Mouse (Mus musculus) retina, adult 2 months (tissue): ENCODE measurements at regions not wholly inside any gene's neighbourhood (a gene's known extent, or its start where the extent isn't known, plus 50 kb on each side); places are given as distances from the start of the nearest gene placed in this dataset.
"Not testable (repeated sequence)": the region's sequence is repeated elsewhere in the genome, so short reads cannot be mapped to it uniquely, and the experiment has no call there.

Experiments
- DNase-seq: peaks from one replicate; pipeline ENCODE4 v3.0.0-alpha.2; 2012; ENCODE audit warnings: low read depth, low spot score

- peak; percentile 30 for DNase-seq
Observed at GRCm38 (mm10) chr16:65629186-65629585, 66.7 kb upstream of the Chmp2b start.

DNA sequence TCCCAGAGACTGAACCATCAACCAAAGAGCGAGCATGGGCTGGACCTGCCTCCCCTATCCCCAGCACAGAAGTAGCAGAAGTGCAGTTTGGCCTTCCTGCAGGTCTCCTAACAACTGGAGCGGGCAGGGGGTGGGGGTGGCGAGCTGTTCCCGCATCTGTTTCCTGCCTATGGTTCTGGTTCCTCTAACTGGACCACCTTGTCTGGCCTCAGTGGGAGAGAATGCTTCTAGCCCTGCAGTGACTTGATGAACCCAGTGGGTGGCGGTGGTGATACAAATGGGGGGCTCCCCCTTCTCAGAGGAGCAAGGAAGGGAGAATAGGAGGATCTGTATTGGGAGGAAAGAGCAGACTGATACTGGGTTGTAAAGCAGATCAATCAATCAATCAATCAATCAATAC is 69.2 kb upstream of the Chmp2b start:
- DNase-seq = no peak

- not testable (repeated sequence) for DNase-seq
Observed at GRCm38 (mm10) chr16:65646741-65647140, 84.2 kb upstream of the Chmp2b start.

DNA sequence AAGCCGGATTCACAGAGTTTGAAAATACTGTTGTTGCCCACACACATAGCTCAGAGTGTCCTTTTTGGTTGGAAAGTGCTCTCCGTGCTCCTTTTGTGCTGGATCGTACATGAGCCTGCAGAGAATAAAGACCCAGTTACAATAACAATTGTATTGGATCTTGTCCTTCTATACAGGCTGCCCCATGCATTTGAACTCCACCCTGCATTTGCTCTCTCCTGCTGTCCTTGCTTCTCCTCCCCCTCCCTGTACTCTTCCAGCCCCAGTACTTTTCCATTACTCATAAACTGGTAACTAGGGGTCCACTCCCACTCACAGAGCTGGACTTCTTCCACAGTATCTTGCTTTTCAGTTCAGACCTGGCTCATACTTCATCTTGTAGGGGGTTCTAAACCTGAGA is 86.5 kb upstream of the Chmp2b start:
- no peak for DNase-seq

DNA sequence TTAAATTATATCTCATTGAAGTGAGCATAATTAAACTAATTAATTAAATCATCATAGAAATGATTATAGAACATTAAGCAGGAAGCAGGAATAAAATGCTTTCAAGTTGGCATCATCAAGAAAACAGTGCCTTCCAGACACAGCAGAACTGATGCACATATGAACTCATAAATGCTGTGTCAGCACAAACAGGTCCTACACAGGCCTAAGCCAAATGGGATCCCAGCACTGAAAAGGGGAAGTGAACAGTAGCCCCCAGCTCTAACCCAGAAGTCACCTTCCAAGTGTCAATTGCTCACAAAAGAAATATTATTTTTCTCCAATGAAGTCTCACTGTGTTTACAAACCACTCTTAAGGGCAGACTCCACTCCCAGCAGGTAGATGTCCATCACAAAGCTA is 93.0 kb upstream of the Chmp2b start:
- no peak for DNase-seq

DNA sequence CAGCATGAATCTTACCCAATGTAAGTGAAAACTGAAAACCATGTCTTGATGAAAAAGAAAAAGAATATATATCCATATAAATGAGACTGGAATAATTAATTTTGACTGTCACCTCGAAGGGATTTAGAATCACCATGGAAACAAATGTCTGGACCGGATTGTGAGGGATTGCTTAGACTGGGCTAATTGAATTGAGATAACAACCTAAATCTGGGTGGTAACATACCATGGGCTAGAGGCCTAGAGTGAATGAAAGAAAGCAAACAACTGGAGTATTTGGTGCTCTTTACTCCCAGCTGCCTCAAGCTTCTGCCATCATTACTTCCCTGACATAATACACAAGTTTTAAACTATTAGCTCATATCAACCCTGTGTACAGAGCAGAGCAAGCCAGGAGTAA is 95.3 kb upstream of the Chmp2b start:
- DNase-seq = no peak

DNA sequence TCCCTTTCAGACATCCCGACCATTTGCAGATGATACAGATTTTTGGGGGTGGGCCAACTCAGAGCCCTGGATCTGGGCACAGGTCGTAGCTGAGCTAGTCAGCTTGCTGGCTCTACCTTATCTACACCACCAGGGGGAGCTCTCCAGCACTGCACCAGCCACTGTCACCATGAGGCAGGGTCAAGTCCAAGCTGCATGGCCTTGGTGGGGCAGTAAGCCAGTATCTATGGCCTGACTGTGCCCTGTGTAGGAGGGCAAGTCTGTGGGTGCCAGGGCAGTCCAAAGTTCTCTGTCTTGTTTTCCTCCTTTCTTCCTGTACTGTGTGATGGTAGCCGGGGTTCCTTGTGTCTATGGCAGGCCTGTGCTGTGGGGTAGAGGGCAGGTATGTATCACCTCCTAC is 102.3 kb upstream of the Chmp2b start:
- DNase-seq = no peak

DNA sequence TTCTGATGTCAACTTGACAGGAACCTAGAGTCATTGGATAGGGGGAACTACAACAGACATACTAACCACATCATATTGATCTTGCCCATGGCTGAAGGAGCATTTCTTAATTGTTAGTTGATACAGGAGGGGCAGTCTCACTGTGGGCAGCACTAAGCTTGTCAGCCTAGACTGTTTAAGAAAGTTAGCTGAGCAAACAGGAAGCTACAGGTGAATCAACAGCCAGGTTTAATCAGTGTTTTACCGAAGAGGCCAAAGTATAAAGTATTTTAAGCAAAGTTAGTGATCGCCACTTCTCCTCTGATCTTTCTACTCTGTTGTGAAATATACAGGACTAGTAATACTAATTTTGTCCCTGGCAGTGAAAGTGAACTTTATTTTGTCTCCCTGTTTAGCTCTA is 109.6 kb upstream of the Chmp2b start:
- no peak for DNase-seq

DNA sequence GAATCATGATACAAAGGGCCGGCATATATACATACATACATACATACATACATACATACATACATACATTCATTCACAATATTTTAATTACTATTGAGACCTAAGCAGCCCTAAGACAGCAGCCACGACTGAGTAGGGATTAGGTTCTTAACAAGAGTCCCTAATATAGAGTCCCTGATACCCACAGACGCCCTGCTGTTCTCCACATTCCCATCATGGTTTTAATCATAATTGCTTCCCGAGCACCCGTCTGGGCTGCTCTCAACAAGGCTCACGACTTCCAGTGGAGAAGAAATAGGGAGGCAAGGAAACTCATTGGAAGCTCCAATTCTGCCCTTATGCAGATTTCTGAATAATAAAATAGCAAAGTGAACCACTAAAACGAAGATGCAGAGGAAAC is 120.6 kb upstream of the Chmp2b start:
- DNase-seq = no peak

- no peak for DNase-seq
Observed at GRCm38 (mm10) chr16:65683703-65684320, 121.3 kb upstream of the Chmp2b start.

GRCm38 (mm10) chr16:65693626-65694025 is 121.4 kb upstream of the Vgll3 start:
- DNase-seq = no peak

- DNase-seq = no peak
Observed at GRCm38 (mm10) chr16:65715631-65716030, 99.4 kb upstream of the Vgll3 start.

DNA sequence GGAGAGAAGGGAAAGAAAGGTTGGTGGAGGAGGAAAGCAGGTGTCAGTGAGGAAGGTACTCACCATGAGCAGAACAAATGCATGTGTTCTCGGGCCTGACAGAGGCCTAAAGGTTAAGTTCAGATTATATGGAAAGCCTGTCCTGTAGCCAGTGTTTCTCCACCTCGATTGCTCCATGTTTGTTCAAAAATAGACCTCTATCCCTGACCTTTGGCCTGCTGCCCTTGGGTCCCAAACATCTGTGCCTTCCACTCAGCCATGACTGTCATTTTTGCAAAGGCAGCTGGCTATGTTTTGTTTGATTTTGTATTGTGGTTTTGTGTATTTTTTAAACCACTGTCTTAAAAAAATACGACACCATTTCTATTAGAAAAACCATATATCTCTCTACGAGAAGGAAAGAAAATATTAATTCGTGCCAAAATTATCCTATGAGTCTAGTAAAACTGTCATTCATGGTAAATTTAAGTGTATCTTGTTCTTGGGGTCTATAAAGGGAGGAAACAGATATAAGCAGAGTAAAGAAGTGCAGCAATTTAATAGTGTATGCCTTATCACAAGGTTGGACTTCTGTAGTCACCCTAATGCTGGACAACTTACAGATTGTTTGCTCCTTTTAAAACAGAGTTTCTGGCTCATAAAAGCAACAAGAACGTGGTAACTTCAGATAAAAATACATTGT is 96.1 kb upstream of the Vgll3 start:
- DNase-seq = no peak

GRCm38 (mm10) chr16:65720953-65721352 is 94.1 kb upstream of the Vgll3 start:
- DNase-seq = no peak

DNA sequence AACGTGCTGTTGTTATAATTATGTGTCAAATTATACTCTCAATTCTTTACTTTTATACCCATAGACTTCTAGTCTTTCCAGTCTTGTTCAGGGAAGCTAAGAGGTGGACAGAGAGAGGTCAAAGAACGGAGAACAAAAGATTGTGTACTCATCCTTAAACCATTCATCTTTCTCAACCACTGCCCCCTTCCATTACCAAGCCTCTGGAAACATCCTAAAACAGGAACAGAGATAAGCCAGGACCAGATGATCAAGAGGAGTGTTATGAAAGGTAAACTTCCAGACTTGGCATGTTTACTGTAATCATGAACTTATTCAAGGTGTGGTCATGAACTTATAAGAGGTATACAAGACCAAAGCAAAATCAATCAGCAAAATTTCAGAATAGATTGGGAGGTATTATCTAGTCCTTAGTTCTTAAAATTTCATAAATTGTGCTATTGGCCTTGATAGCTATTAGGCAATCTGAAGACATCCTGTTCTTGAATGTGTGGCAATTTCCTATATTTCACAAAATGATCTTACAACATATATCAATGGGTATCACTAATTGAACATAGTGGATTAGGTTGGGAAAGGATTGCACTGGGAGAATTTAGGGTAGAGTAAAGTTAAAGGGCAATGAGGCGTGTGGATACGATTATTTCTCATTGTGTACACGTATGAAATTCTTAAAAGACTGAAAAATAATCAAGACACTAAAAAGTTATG is 89.3 kb upstream of the Vgll3 start:
- no peak for DNase-seq

DNA sequence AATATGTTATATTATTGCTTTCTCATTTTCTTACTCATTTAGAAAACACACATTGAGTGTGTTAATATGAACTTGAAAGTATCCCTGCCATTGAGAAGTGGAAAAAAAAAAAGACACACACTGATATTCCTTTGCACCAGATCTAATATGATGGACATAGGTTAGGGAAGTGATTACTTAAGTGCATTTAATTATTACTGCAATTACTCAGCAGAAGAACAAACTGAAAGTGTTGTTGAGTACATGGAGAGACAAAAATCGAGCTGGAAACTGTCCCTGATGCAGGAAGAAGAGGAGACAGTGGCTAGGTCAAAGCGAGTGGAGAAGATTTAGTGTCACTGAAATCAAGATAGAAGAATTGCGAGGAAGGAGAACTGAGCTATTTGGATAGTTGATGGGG is 88.8 kb upstream of the Vgll3 start:
- no peak for DNase-seq

GRCm38 (mm10) chr16:65729322-65729721 is 85.7 kb upstream of the Vgll3 start:
- no peak for DNase-seq

DNA sequence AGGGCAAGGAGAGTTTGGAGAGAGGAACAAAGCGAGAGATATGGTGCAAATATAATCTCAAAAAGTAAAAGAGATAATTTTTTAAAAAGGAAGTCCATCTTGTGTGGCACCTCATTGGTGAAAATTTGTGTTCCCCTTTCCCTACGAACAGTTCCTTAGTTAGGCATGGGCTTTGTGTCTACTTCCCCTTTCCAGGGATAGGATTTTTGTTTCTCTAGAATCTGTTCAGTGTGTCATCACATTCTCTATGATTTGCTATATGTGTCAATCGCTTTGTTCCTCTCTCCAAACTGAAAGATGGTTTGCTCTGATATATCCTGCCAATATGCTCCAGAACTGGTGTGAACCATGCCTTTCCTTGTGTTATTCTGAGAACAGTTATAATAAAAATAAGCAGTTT is 75.4 kb upstream of the Vgll3 start:
- DNase-seq = no peak

DNA sequence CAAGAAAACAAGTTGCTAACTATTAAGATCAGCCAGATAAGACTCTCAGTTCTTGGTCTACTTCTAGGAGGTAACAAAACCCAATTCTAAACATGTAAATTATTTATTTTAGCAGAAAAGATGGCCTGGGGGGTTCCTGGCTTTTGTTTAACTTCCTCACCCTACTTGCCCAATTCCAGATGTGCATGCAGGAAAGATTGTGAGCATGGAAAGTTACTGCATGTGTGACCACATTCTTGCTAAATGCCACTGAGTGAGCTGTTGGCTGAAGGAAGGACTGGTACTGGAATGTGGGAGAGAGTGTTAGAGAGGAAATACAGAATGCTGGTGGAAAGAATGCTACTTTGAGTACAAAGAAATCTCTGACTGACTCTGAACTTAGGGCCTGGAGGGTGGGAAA is 72.1 kb upstream of the Vgll3 start:
- DNase-seq = no peak

- no peak for DNase-seq
Observed at GRCm38 (mm10) chr16:65755667-65756066, 59.4 kb upstream of the Vgll3 start.
